Mouse (Mus musculus): ENCODE data around the gene Psma3.
"Not testable (repeated sequence)": the region's sequence is repeated elsewhere in the genome, so short reads cannot be mapped to it uniquely, and the experiment has no call there.

Gene Psma3

DNA sequence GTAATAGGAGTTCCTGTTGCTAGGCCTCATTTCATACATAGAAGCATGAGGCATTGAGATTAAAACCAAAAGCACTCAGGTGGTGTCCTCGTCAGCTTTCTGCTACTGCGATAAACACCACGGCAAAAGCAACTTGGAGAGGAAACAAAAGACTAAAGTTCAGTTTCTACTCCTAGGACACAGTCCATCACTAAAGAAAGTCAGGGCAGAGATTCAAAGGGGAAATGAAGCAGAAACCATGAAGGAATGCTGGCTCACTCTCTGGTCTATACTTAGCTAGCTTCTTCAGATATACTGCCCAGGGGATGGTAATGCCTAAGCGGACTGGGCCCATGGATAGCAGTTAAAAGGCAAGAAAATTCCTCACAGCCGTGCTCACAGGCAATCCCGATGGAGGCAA is 27.0 kb downstream of the Psma3 start:
- DNase-seq (ENCODE audit: low spot score in 2 of 2), result no peak

DNA sequence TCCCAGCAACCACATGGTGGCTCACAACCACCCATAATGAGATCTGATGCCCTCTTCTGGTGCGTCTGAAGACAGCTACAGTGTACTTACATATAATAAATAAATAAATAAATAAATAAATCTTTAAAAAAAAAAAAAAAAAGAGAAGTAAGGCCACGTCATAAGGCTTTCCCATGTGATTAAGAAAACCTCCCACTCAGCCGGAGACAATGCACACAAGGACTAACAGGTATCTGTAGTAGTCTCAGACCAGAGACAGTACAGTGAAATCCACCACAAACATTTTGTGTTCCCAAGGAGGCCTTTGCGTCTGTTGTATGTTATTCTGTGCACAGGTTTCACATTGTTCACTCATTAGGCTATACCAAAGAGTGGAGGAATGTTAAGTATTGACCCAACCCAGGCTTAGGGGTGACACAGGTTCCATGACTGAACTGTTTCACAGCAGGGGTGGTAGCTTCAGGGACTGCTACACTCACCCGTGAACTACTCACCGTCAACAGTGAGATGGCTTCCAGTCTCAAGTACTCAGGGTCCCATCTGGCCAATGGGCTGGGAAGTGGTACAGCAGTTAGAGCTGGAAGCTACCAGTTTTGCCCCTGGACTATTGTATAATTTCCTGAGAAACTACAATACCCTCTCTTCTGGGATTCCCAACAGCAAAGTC is 29.5 kb downstream of the Psma3 start:
- no peak for DNase-seq (ENCODE audit: low spot score in 2 of 2)

DNA sequence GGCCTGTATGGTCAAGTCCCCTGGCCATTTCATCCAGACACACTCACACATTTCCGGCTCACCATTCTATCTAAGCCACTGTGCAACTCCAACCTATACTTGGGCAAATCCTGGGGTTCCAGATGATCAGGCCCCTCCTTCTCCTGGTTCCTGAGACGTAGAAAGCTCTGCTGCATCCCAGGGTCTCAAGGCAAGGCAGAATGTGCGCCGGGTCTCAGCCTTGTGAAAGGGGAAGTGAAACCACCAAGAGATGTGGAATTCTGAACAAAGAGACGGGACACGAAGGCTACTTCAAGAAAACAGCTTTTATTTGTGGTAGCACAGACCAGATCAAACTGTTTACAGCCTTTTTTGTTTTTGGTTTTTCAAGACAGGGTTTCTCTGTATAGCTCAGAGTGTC is 31.7 kb downstream of the Psma3 start:
- DNase-seq (ENCODE audit: low spot score in 2 of 2), result no peak

DNA sequence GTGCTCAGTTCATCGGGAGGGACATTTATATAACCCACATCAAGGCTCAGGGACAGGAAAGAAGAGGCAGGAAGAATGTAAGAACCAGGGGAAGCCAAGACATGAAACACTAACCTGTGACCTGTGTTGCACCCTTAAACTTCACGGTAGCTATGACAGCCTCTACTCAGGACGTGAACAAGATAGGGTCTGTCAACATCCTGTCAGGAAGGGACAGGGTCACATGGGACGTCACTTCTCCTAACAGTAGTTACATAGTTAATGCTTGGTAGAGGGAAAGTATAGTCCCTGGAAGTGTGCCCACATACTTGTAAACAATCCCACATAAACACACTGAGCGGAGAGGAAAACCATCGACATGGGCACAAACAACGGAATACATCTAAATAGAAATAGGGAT is 32.5 kb downstream of the Psma3 start:
- DNase-seq (ENCODE audit: low spot score in 2 of 2), result no peak

DNA sequence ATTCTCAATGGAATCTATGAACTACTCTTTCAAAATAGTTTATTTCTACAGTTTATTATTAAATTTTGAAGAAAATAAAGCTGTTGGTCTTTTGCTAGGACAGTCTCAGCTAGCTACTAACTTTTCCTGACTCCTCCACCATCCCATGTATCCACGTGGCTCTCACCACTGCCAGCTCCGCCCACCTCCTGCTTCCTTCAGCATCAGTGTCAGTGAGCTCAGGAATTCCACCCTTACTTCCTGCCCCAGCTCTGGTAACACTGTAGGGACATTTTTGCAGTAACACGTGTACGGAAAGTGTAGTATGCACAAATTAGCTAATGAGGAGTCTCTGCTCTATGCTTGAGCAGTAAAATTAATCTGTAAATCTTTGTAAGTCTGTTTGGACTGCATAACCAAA is 35.3 kb downstream of the Psma3 start:
- no peak for DNase-seq (ENCODE audit: low spot score in 2 of 2)

DNA sequence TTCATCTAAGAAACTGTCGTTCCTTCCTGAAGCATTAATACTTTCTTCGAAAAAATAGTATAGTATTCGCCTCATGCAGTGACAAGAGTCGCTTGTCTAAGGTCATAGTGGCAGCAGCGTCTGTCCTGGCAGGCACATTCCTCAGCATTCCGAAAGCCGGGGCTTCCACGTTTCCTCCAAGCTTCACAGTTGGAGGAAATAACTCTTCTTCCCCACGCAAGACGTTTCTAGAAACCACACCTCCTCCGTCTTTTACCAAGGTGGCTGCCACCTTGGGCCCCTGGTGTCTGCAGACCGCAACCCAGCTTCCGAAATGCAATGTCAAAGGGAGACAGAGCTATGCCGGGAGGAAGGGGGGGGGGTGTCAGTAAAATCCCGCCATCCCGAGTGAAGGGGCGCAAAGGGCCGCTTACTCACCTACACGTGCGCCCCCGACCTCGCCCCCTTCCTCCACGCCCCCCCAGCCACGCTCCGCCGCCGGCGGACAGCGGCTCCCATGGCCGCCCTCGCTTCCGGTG is 40.5 kb downstream of the Psma3 start:
- no peak for DNase-seq (ENCODE audit: low spot score in 2 of 2)

DNA sequence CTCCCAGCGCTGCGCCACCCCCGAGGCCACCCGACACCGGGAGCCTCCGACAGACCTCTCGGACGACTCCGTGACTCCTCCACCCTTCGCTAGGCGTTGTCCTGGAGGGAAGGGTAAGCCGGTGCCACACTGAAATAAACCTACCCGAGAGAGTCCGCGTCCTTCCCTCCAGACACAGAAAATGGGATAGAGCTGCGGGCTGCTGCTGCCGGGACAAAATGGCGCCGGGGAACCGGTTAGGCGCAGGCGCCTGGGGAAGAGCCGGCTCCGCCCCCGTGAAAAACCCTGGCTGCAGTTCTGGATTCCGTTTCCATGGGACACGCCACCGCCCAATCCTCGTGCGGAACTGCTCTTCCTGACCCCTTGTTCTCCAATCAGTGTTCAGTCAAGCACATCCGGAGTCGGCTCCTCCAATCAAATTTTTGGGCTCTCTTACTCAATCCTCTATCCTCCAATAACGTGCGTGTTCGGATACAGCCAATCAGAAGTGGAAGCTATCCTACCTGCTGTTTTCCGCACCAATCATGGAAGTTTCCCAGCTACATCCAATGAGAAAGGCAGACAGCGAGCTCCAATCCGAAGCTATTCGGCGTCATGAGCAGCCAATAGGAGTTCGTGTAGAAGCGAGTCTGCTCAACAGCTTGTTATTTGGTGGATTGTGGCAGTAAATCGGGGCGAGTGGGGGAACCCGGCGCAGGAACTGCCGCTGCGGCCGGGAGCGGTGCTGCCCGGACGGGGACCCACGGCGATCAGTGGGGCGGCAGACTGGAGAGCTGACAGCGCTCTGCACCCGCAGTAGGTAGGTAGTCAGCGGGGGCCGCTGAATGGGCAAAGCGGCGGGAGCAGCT is 41.2 kb downstream of the Psma3 start, which contains the start of gene Arid4a:
Arid4a (plus strand) TSS at position 628 of the 848 bp plus-strand sequence.
- DNase-seq (ENCODE audit: low spot score in 2 of 2), result peak; percentile 93 to 95

DNA sequence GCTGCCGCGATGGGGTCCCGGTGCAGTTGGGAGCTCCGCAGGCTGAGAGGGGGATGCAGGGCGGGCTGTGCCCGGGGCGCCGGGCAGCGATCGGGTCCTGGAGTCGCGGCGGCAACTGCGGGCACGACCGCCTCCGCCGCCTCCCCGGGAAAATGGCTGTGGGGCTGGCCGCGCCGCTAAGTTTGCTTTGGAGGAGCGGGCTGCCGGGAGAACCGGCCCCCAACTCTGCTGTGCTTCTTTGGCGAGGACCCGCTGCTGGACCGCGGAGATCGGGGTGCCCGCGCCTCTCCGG is 41.7 kb downstream of the Psma3 start:
- DNase-seq (ENCODE audit: low spot score in 2 of 2), result no peak

DNA sequence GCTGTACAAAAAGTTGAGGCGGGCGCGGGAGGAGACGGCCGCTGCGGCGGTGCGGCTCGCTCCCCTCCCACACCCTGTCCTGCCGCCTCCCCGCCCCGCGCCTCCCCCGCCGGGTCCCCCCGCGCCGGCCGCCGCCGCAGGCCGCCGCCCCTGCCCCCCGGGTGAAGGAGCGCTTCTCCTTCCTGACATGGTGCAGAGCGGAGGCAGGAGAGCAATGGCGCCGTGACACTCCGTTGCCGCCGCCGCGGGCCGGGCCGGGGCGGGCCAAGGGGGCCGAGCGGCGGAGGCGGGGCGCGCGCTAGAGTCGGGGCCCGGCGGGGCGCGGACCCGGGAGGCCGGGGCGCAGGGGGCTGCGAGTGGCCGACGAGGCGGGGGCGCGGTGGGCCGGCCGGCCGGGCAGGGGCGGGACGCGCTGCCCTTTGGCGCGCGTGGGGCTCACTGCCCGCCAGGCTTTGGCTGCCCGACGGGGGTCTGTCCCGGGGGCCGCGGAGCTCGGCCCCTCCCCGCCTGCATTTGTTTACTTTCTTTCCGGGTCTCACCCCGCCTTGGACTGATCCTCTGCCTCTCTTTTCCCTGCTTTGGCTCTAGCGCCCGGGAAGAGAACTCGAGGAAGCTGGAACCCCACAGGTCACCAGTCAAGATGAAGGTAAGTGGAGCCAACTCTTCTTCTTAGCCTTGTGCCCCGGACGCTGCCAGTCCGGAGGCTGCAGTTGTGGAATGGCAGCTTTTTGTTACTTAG is 42.3 kb downstream of the Psma3 start:
- DNase-seq (ENCODE audit: low spot score in 2 of 2), result peak; percentile 59 to 82

DNA sequence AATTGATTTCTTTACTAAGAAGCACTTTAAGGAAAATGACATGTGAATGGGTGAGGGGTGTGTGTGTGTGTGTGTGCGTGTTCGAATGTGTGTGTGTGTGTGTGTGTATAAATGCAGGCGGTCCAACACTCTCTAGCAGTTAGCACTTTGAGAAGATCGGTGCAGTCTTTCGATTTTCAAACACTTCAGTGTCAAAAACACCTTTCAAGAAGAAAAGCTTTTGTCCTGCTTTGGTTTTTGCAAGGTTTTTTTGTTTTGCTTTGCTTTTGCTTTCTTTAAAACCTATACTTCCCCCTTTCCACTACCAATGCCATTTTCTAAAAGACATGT is 42.8 kb downstream of the Psma3 start:
- DNase-seq (ENCODE audit: low spot score in 2 of 2), result no peak

DNA sequence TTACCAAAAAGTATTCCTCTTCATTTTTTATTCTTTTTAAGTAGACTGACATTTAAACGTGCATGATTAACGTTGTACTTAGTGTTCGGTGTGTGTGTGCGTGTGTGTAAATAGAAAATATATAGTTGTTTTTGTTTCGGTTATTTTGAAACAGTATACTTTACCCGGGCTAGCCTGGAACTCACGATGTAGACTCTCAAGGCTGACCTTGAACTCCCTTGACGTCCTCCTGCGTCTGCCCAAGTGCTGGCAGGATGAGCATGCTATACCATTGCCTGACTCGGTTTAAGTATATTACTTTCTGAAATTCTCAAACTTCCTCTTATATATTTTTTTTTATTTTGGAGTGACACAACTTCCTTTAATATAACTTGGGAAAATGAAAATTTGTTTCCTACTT is 43.4 kb downstream of the Psma3 start:
- no peak for DNase-seq (ENCODE audit: low spot score in 2 of 2)

DNA sequence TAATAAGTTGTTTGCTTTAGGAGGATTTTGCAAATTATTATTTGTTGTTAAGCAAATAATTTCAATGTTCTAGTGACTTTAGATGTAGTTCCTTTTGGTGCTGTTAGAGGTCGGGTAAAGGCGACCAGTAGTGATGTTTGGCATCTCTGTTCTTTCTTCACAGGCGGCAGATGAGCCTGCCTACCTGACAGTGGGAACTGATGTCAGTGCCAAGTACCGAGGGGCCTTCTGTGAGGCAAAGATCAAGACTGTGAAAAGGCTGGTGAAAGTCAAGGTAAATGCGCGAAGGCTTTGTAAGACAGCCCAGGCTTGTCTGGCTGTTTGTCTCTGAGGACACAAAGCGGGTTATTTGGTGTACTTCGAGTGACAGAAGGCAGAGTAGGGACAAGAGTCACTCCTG is 44.8 kb downstream of the Psma3 start:
- no peak for DNase-seq (ENCODE audit: low spot score in 2 of 2)

DNA sequence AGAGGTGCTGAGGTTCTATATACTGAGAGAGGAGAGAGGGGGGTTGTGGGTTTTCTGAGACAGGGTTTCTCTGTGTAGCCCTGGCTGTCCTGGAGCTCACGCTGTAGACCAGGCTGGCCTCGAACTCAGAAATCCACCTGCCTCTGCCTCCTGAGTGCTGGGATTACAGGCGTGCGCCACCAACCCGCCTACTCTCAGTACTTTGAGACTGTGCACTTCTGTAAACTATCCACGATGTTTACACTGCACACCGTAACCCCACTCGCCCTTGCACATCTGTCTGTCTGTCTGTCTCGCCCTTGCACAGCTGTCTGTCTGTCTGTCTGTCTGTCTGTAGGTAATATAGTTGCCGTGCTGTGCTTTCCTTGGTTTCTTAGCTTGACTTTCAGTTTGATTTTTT is 50.0 kb downstream of the Psma3 start:
- DNase-seq (ENCODE audit: low spot score in 2 of 2), result no peak

DNA sequence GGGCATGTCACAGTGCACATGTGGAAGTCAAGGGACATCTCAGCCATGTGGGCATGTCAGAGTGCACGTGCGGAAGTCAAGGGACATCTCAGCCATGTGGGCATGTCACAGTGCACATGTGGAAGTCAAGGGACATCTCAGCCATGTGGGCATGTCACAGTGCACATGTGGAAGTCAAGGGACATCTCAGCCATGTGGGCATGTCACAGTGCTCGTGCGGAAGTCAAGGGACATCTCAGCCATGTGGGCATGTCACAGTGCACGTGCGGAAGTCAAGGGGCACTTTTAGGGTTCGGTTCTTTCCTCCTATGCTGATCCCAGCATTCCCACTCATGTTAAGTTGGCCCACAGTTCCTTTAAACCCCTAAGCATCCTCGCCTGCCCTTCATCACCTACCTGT is 53.8 kb downstream of the Psma3 start:
- DNase-seq (ENCODE audit: low spot score in 2 of 2), result not testable (repeated sequence)

DNA sequence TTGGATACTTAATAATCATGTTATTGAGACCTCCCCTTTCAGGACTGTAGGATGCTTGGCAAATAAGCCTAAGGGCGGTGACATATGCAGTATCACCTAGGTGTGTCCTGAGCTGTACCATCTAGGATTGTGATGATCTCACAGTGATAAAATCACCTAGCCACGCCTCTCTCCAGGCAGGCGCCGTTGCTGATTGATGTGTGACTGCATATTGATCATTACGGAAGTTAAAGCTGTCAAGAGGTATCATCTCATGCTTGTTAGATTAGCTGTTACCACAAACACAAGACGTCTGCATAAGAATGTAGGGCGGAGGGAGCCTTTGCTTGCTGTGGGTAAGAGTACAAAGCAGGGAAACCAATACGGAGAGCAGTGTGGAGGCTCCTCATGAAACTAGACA is 55.8 kb downstream of the Psma3 start:
- DNase-seq (ENCODE audit: low spot score in 2 of 2), result no peak

DNA sequence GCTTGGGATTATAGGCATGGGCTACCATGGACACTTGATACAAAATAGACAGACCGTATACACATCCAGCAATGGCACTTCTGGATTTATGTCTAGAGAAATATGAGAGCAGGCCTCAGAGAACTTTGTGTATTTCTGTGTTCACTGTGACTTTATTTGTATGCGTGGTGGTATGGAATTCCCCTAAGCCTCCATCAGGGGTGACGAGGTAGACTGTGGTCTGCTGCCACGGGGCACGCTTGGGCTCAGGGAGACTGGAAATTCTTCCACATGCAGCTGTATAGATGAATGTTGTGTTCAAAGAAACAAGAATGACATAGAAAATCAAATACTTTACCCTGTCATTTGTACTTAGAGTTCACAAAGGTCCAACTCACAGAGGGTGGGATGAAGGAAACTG is 56.3 kb downstream of the Psma3 start:
- DNase-seq (ENCODE audit: low spot score in 2 of 2), result no peak

DNA sequence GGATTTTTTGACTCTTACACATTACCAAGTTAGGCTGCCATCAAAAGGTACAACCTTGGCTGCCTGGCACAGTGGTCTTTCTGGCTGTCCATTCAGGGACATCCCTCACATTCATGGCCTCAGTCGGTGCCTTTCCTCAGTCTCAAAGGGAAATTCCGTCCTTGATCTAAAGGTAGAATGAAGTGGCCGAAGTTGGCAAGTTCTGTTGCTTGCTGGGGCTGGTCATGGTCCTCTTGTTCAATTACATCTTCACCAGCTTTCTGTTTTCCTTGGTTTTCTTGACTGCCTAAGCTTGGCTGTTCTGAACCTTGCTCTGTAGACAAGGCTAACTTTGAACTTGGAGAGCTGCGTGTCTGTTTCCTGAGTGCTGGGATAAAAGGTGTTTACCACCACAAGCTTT is 61.4 kb downstream of the Psma3 start:
- no peak for DNase-seq (ENCODE audit: low spot score in 2 of 2)

DNA sequence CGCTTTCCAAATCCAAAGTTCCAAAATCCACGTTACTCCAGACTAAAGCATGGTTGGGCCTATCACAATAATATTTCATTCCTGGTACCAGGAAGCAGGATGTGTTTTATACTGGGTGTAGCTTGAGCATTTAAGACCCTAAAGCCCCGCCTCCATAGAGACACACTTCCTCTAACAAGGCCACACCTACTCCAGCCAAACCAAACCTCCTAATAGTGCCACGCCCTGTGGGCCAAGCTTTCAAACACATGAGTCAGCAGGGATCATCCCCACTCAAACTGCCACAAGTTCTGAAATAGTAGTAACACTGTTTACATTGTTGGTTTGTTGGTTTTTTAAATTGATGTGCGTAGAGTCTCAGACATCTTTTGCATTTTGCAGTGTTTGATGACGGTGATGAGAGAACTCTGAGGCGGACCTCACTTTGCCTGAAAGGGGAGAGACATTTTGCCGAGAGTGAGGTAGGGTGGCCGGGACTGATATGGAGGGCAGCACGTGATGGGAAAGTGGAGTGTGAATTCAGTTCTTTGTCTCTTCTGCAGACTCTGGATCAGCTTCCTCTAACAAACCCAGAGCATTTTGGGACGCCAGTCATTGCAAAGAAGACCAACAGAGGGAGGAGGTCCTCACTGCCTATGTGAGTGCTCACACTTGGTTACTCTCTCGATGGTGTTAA is 62.4 kb downstream of the Psma3 start:
- DNase-seq (ENCODE audit: low spot score in 2 of 2), result no peak

DNA sequence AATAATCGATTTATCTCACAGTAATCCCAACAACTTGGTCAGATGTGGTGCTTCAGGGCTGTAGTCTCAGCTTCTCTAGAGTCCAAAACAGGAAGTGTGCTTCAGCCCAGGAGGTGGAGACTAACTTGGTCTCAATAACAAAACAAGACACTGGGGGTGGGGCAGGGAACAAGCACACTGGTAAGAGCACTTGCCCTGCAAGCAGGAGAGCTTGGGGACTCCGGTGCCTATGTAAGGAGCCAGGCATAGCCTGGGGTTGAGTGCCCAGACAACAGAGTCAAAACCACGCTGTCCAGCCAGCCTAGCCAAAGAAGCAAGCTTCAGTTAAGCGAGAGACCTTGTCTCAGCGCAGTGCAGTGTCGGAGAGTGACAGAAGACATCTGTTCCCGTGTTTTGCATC is 66.0 kb downstream of the Psma3 start:
- peak; percentile 46 to 75 for DNase-seq (ENCODE audit: low spot score in 2 of 2)

DNA sequence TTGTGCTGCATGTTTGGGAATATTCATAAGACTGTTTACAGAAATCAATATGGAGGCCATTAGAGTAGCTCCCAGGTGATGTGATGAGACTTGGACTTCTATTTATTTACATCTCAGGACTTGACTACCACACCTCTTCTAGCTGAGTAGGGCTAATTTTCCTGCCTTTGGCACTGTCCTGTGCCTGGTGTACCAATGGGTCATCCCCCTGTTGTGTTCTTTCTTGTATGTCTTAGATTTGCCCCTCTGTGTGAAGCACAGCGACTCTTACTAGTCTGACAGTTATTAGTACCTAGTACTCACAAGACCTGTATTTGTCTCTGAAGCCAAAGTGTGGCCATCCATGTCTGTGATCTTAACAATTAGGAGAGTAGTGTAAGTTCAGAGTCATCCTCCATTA is 68.0 kb downstream of the Psma3 start:
- DNase-seq (ENCODE audit: low spot score in 2 of 2), result no peak

DNA sequence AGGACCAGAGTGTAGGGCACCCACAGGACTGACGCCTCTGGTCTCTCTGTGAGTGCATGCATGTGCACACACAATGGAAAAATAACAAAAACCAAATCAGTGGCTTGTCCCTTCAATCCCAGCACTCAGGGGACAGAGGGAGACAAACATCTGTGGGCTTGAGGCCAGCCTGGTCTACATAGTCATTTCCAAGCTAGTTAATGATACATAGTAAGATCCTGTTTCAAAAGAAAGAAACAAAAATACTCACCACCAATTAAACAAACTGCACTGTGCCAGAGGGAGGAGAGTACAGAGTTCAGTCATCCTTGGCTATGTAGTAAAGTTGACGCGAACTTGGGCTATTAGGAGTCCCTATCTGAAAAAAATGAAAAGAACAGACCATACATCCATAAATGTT is 69.2 kb downstream of the Psma3 start:
- no peak for DNase-seq (ENCODE audit: low spot score in 2 of 2)

DNA sequence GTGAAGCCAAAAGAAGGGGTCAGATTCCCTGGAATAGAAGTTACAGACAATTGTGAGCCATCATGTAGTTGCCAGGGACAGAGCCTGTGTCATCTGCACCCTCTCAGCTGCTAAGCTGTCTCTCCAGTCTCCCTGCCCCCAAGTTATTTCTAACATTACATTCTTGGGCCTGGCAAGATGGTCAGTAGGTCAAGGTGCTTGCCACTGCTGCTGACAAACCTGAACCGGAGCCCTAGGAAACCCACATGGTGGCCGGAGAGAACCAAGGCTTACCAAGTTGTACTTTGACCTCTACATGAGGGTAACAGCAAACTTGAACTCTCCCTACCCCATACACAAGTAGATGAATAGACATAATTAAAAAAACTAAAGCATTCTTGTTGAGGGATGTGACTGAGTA is 70.1 kb downstream of the Psma3 start:
- DNase-seq (ENCODE audit: low spot score in 2 of 2), result no peak
